Mouse (Mus musculus) WW6 (cell line): ENCODE data around the gene Tmem128.

Experiments
- DNase-seq: peaks from one replicate; pipeline ENCODE4 v3.0.0-alpha.2; 2013; ENCODE audit warnings: low read depth, low spot score

Tmem128 gene

DNA sequence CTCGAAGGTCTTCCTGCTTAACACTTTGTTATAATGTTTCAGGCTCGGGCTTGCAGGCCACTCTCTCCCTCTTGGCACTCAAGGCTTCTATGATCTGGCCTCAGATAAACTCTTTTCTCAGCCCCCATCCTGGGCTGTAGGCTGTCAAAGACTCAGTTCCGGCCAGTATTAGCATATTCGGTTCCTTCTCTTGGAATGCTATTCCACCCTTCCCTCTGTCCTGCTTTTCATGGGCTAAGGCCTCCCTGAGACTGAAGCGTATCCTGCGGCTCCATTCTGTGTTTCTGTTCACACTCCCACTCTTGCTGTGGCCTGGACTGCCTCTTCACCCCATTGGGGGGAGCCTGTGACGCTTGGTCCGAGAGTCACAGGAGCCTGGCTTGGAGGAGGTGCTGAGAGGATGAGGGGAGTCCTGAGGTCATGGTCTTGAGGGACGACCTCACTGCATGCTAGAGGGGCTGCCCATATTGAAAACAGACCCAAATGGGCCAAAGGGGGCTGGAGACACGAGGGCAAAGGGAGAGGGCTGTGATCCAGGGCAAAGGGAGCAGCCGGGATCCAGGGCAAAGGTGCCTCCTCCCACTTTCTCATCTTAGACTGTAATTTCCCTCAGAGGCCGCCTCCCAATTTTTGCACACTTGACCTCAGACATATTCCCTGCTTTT, 18.1 kb downstream of the Tmem128 start:
- DNase-seq = no peak

DNA sequence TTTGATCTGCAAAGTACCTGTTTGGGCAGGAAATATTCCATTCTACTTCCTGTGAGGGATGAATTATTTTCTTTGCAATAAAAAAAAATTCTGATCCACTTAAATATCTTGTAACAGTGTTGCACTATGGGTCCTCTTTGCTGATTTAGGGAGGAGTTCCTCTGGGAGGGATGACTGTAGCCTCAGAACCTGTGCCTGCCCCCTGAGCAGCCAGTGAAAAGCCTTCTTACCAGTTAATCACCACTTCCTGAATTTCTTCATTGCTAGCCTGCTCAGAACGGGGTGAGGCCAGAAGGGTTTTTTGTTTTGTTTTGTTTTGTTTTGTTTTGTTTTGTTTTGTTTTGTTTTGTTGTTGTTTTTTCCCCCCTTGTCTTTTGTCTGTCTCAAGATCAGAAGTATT, 20.1 kb downstream of the Tmem128 start:
- DNase-seq = no peak

DNA sequence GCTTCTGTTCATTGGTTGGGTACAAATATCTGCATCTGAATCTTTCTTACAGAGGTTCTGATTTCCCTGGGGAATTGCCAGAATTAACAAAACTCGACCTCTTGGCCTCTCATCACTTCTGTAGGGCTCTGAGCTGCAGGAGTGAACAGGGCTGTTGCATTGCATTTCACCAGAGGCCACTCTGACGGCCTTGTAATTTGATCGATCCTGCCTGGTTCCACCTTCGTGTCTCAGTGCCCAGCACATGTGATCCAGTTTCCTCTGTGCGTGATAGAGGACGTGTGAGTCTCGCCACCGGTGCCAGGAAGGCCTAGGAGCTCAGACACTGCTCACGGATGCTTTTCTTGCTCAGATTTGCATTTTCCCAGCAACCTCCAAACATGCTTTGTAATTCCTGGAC, 25.7 kb downstream of the Tmem128 start:
- no peak for DNase-seq

DNA sequence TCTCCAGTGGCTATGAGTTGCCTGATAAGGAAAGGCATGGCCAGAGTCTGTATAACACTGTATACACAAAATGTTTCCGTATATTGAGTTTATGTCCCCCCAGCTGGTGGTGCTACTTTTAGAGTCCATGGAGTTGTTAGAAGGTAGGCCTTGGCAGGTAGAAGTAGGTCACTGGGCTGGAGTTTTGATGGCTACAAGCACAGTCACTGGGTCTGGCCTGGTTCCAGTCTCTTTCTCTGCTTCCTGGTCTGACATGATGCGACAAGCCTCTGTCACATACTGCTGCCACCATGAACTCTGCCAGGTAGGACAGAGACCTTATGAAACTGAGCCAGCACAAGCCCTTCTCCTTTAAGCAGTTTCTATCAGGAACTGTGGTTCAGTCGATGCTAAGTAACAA, 28.5 kb downstream of the Tmem128 start:
- no peak for DNase-seq

DNA sequence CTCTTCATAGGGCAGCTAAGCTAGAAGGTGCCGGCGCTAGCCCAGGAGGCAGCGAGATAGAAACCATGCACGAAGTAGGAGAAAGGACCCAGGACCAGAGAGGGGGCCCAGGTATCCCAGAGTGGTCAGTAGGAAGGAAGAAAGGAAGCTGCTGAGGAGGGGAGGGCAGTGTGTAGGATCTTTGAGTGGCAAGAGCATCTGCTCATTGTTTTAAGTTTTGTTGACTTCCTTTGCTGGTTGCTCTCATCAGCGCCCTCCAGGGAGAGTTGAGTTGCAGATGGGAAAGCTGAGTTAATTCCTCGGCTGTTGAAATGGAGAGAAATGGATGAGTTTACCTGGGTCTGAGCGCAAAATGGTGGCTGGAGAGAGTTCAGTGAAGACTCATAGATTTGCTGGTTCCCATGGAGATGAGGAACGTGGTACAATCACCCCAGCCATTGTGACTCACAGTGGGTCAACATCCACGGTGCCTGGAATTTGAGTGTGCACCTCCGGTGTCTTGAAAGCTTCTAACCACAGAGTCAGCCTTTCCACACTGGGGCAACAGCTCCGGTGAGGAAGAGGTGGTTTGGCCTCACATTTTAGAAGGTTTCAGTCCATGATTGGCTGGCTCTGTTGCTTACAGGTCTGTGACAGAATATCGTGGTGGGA, 41.9 kb downstream of the Tmem128 start:
- no peak for DNase-seq

DNA sequence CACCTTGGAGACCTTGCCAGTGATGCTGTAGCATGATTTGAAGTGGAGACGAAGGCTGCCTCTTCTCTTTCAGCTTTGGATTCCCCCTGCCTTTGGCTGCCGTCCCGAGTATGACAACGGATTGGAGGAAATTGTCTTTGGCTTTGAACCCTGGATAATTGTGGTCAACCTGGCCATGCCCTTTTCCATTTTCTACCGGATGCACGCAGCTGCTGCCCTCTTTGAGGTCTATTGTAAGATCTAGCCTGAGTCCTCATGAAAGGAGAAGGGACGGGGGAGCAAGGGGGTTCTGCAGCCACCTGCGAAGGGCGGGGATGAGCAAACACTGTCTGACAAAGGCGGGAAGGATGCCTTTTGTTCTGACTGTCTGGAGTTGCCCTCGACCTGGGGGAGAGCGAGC, 42.7 kb downstream of the Tmem128 start:
- no peak for DNase-seq

DNA sequence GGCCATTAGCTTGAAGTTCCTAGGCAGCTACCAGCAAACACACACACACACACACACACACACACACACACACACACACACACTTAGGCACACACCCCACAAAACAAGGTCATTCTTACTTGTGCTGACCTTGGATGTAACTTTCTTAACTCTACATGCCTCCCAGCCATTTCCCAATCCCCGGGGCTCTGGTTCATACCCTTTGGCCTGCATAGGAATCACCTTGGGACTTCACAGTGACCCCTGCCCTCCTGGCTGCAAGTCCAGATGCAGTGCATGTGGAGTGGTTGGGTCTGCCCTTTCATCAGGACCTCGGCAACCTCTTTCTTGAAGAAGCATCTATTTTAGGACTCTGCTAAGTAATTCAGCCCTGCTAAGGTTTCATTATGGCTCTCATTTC, 45.3 kb downstream of the Tmem128 start:
- no peak for DNase-seq

DNA sequence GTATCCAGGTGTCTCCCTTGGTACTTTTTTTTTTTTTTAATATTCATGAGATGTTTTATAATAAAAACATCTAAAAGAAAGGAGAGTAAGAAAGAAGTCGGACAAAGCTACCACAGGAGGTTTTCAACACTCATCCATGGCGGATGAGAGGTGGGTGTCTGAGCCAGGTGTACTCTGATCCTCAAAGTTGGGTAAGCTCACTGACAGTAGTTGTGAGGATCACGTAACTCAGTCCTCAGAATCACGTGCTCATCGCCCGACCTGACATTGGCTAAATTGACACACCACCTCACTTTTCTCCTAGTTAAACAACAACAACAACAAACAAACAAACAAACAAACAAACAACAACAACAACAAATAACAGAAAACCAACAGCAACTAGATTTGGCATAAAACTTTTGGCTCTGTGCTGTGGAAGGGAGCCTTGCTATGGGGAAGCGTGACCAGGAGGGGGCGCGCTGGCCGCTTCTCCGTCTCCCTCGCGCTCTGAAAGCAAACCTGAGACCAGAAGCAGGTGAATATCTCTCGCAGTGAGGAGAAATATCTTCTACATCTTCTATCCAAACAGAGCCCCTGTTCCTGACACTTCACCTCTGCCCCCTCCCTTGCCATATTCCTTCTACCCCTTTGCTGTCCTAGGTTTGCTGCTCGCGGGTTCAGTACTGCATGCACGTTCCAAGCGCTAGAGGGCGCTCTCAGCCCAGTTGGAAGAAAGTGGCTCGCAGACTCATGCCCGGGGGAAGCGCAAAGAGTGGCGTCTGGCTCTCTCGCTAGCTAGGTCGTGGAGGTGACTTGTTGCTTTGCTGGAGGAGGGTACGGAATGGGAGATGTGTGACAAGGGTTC, 47.5 kb downstream of the Tmem128 start:
- peak; percentile 68 for DNase-seq

DNA sequence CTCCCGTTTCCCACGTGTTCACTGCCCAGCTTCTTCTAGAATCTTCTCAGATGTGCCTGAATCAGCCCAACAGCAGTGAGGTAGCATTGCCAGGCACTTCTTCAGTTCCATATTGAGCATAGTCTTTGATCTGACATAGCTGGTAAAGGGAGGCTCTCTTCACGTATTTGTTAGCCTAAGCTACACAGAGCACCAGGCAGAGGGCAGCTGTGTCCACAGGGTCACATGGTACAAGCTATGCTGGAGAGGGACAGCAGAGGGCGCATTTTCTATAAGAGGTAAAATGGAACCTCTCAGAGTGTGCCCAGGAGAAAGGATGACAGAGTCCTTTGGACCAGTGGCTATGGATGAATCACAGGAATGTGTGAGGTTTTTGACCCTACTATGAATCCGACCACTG, 48.9 kb downstream of the Tmem128 start:
- no peak for DNase-seq

DNA sequence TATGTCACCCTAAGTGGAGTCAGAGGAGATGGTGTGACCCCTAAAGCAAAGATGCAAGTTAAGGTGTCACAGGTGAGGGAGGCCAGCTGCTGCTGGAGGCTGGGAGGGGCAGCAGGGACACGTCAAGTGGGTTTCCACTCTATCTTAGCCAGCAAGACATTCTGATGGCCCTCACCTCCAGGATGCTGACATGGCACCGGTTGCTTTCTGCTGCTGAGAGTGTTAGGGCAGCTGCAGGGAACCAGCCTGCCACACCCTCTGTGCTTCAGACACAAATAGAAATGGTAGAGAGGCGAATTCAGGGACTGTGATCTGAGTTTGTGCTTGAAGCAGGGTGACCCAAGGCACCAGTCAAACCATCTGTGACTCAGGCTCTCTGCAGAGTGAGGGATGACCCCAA, 49.8 kb downstream of the Tmem128 start:
- no peak for DNase-seq
